Mouse (Mus musculus): ENCODE results near the gene Tmem14c. TPM values are rescaled to one million over a fixed set of nuclear protein-coding genes. Genes with fewer than 3 reads are reported as not detected.

Gene Tmem14c
- polyA plus RNA-seq, 1 experiment from 2014 or later = 925 TPM

GRCm38 (mm10) chr13:41008946-41009345 lies 7.1 kb upstream of the Tmem14c start:
- no peak for ATAC-seq (ENCODE audit: low read depth)
- no peaks in the 10 kb centered on the region for H3K9me3 ChIP-seq (replicated peaks)
- H3K27ac ChIP-seq = no peak overlapping the region
- DNase-seq = no peak
- H3K4me1 ChIP-seq (replicated peaks) = peaks cover 23% of the 10 kb centered on the region
- H3K27me3 ChIP-seq = no peaks in the 10 kb centered on the region
- 84% methylated on average over 8 of the region's 8 CpGs for WGBS (ENCODE audit: insufficient replicate concordance)
- H3K4me3 ChIP-seq (replicated peaks) = no peak overlapping the region
- peaks cover 98% of the 10 kb centered on the region for H3K36me3 ChIP-seq
- no peak overlapping the region for H3K4me2 ChIP-seq
- H3K9ac ChIP-seq = no peak overlapping the region

DNA sequence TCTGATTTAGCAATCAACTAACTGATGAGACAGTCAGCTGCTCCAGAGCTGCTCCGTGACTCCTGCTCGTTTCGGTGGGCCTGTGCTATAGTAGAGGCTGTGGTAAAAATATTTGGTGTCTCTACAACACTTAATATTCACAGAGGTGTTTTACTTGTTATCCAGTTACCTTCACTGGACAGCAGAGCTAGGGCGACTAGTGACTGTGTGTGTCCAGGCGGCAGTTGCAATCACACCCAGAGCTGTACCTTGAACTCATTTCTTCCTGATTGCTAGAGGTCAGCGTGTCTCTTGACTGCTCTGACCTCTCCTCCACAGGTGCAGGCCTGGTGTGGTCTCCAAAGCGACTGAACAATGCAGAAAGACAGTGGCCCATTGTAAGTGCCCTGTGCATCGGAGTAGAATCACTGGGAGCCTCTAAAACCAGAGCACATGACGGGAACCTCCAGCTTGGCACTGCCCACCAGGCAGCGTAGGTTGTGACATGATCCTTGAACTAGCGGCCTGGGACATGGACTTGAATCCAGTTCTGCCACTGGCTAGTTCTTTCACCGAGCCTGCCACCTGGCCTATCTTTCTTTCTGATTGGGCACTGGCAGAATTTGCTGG lies 809 bp downstream of the Tmem14c start:
- Histone ChIP-seq H3K9ac (peak overlapping the region; percentile 96), H3K9me3 (replicated peaks) (no peaks in the 10 kb centered on the region), H3K36me3 (peaks cover 85% of the 10 kb centered on the region), H3K27me3 (no peaks in the 10 kb centered on the region), H3K27ac (peak overlapping the region; percentile 99), H3K4me3 (replicated peaks) (peak overlapping the region; percentile 88), H3K4me2 (peak overlapping the region; percentile 91), H3K4me1 (replicated peaks) (peaks cover 83% of the 10 kb centered on the region)
- no peak for ATAC-seq (ENCODE audit: low read depth)
- WGBS (ENCODE audit: insufficient replicate concordance) = 12% methylated on average over 12 of the region's 12 CpGs
- DNase-seq = peak; percentile 50

- Histone ChIP-seq H3K27me3 (no peaks in the 10 kb centered on the region), H3K4me2 (peak overlapping the region; percentile 91), H3K4me3 (replicated peaks) (peak overlapping the region; percentile 88), H3K9ac (peak overlapping the region; percentile 96), H3K27ac (peak overlapping the region; percentile 99), H3K9me3 (replicated peaks) (no peaks in the 10 kb centered on the region), H3K36me3 (peaks cover 85% of the 10 kb centered on the region), H3K4me1 (replicated peaks) (peaks cover 87% of the 10 kb centered on the region)
- ATAC-seq (ENCODE audit: low read depth) = peak; percentile 83
- 14% methylated on average over 4 of the region's 4 CpGs for WGBS (ENCODE audit: insufficient replicate concordance)
- peak; percentile 80 for DNase-seq
These were observed 1.7 kb downstream of the Tmem14c start for GRCm38 (mm10) chr13:41017832-41018231.

DNA sequence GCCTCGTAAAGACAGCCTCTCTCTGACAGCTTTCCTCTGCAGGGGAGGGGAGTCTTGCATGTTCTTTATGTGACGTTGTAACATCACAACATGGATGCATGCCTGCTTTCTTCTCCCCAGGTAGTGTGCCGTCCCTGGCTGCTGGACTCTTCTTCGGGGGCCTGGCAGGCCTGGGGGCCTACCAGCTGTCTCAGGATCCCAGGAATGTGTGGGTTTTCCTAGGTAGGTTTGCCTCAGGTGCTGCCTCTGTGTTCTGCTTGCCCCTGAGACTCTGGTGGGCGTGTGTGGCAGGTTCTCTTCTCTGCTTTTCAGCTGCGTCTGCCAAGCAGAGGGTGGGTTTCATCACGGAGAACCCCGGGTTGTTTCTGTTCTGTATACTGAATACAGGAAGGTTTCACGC lies 2.1 kb downstream of the Tmem14c start:
- no peak for DNase-seq
- H3K4me1 ChIP-seq (replicated peaks) = peaks cover 88% of the 10 kb centered on the region
- peak overlapping the region; percentile 99 for H3K27ac ChIP-seq
- WGBS (ENCODE audit: insufficient replicate concordance) = 27% methylated on average over 9 of the region's 9 CpGs
- H3K9me3 ChIP-seq (replicated peaks) = no peaks in the 10 kb centered on the region
- H3K36me3 ChIP-seq = peaks cover 85% of the 10 kb centered on the region
- H3K9ac ChIP-seq = peak overlapping the region; percentile 96
- H3K4me3 ChIP-seq (replicated peaks) = peak overlapping the region; percentile 88
- no peaks in the 10 kb centered on the region for H3K27me3 ChIP-seq
- ATAC-seq (ENCODE audit: low read depth) = no peak
- H3K4me2 ChIP-seq = peak overlapping the region; percentile 91

DNA sequence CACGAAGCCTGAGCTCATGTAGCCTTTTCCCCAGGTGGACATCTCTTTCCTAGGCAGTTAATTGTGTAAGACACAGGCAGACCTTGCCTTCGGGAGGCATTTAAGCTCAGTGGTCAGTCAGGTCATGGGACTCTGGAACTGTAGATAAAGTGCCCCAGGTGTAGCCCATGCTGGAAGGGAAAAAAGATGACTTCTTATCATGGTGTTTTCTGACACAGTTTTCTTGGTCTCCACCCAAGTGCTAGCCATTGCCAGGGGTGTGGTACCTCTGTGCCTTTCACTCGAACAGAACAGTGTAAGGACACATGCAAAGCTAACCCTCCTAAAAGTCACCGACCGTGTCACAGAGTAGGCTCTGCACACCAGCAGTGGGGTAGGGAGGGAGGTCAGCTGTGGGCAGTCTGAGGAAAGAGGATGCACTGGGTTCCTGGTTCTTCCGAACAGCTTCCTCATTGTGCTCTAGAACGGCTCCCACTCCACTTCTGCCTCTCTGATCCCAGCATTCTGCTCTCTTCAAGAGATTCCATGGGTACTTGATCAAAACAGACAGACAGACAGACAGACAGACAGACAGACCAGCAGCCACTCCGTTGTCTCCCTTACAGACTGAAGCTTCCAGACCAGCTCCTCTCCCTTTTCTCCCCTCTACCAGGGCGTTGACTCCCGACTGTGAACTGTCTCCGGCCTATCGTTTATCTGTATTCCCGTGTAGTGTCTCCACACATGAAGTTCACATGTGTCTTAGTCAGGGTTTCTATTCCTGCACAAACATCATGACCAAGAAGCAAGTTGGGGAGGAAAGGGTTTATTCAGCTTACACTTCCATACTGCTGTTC lies 2.9 kb downstream of the Tmem14c start:
- 27% methylated on average over 13 of the region's 13 CpGs for WGBS (ENCODE audit: insufficient replicate concordance)
- peak overlapping the region; percentile 99 for H3K27ac ChIP-seq
- peak overlapping the region; percentile 88 for H3K4me3 ChIP-seq (replicated peaks)
- H3K36me3 ChIP-seq = peaks cover 85% of the 10 kb centered on the region
- H3K27me3 ChIP-seq = no peaks in the 10 kb centered on the region
- peaks cover 89% of the 10 kb centered on the region for H3K4me1 ChIP-seq (replicated peaks)
- peak; percentile 53 for ATAC-seq (ENCODE audit: low read depth)
- no peaks in the 10 kb centered on the region for H3K9me3 ChIP-seq (replicated peaks)
- peak overlapping the region; percentile 96 for H3K9ac ChIP-seq
- peak overlapping the region; percentile 91 for H3K4me2 ChIP-seq
- DNase-seq = peak; percentile 62

- Histone ChIP-seq H3K9me3 (replicated peaks) (no peaks in the 10 kb centered on the region), H3K27me3 (no peaks in the 10 kb centered on the region), H3K27ac (peak overlapping the region; percentile 99), H3K9ac (peak overlapping the region; percentile 96), H3K4me3 (replicated peaks) (peak overlapping the region; percentile 88), H3K4me2 (peak overlapping the region; percentile 91), H3K36me3 (peaks cover 78% of the 10 kb centered on the region), H3K4me1 (replicated peaks) (peaks cover 87% of the 10 kb centered on the region)
- WGBS (ENCODE audit: insufficient replicate concordance) = 11% methylated on average over 7 of the region's 7 CpGs
- ATAC-seq (ENCODE audit: low read depth) (peak; percentile 18; the same call in 1 of the 2 replicates), DNase-seq (peak; percentile 69)
These were observed 4.4 kb downstream of the Tmem14c start for GRCm38 (mm10) chr13:41020494-41020893.

DNA sequence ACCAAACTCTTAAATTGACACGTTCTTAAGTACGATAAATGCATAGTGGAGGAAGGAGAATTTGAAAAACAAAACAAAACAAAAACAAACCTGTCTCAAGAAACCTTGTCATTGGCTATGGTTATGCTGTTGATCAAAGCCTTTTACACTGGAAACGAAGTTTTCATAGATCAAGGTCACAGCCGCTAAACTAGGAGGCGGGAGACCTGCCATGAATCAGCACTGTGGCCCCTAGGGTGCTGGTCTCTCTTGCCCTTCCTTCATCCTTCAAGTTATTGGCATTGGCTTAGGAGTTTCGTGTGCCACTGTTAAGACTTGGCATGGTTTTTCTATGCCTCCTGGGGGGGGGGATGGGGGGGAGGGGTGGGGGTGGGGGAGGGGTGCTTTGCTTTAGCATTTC lies 5.5 kb downstream of the Tmem14c start:
- DNase-seq (no peak), ATAC-seq (ENCODE audit: low read depth) (no peak)
- H3K36me3 ChIP-seq = peaks cover 77% of the 10 kb centered on the region
- H3K9me3 ChIP-seq (replicated peaks) = 0 out of 2 replicates have a peak, but pooled peaks cover 6% of the 10 kb centered on the region
- H3K4me3 ChIP-seq (replicated peaks) = peak overlapping the region; percentile 88; the same call in 1 of the 2 replicates
- peak overlapping the region; percentile 91 for H3K4me2 ChIP-seq
- H3K4me1 ChIP-seq (replicated peaks) = peaks cover 83% of the 10 kb centered on the region
- H3K27me3 ChIP-seq = no peaks in the 10 kb centered on the region
- H3K9ac ChIP-seq = peak overlapping the region; percentile 96; the same call in 1 of the 2 replicates
- WGBS (ENCODE audit: insufficient replicate concordance) = 83% methylated on average over 6 of the region's 6 CpGs
- peak overlapping the region; percentile 99 for H3K27ac ChIP-seq

DNA sequence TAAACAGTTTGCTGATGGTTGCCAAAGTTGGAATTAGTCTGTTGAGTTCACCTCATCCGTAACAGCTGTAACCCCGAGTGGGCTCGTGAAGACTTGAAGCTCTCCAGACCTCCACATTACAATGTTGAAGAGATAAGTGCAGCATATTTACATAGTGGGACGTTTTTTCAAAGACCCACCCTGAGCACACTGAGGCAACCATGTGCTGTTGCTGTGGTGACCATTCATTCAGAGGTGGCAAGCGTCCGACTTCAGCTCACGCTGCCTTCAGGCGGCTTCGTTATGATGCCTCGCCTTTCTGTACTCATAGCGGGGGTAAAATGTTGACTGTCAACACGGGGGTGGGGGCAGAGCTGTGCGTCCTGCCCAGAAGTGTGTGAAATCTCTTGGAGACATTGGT lies 6.0 kb downstream of the Tmem14c start:
- no peak for ATAC-seq (ENCODE audit: low read depth)
- H3K9ac ChIP-seq = no peak overlapping the region
- WGBS (ENCODE audit: insufficient replicate concordance) = 83% methylated on average over 13 of the region's 13 CpGs
- H3K4me1 ChIP-seq (replicated peaks) = peaks cover 81% of the 10 kb centered on the region
- H3K4me2 ChIP-seq = no peak overlapping the region
- no peak for DNase-seq
- 0 out of 2 replicates have a peak overlapping the region, but pooled peaks have one; percentile 4 for H3K4me3 ChIP-seq (replicated peaks)
- peaks cover 74% of the 10 kb centered on the region for H3K36me3 ChIP-seq
- H3K27me3 ChIP-seq = no peaks in the 10 kb centered on the region
- H3K9me3 ChIP-seq (replicated peaks) = 0 out of 2 replicates have a peak, but pooled peaks cover 6% of the 10 kb centered on the region
- H3K27ac ChIP-seq = peak overlapping the region; percentile 99; the same call in 1 of the 2 replicates

DNA sequence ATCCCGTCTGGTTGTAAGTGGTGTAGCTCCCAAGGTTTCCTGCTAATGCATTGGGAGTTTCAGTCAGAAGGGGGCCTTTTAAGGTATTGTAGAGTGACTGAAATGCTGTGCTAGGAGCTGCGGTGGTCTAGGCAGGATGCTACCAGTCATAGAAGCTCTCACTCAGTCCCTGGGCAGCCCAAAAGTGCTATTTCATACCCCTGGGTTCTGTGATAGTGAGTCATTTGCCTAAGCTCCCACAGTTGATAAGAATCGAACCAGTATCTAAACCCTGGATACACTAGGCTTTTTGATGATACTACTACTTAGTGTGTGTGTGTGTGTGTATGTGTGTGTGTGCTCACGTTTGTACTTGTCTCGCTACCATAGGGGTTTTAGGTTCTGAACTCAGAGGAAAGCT lies 14.0 kb downstream of the Tmem14c start:
- ATAC-seq (ENCODE audit: low read depth) (peak; percentile 90), DNase-seq (no peak)
- Histone ChIP-seq H3K9me3 (replicated peaks) (peaks cover 6% of the 10 kb centered on the region; the same call in 1 of the 2 replicates), H3K9ac (peak overlapping the region; percentile 47), H3K27ac (peak overlapping the region; percentile 79), H3K4me3 (replicated peaks) (no peak overlapping the region; the same call in 1 of the 2 replicates), H3K36me3 (no peaks in the 10 kb centered on the region), H3K4me1 (replicated peaks) (peaks cover 41% of the 10 kb centered on the region), H3K4me2 (peak overlapping the region; percentile 50), H3K27me3 (no peaks in the 10 kb centered on the region)
- WGBS (ENCODE audit: insufficient replicate concordance) = 27% methylated on average over 5 of the region's 5 CpGs

GRCm38 (mm10) chr13:41042511-41042910 lies 26.4 kb downstream of the Tmem14c start:
- DNase-seq (no peak), ATAC-seq (ENCODE audit: low read depth) (no peak)
- Histone ChIP-seq H3K4me3 (replicated peaks) (no peak overlapping the region), H3K27ac (no peak overlapping the region), H3K4me1 (replicated peaks) (no peaks in the 10 kb centered on the region), H3K27me3 (no peaks in the 10 kb centered on the region; the same call in 1 of the 2 replicates), H3K4me2 (no peak overlapping the region), H3K9me3 (replicated peaks) (no peaks in the 10 kb centered on the region), H3K36me3 (no peaks in the 10 kb centered on the region), H3K9ac (no peak overlapping the region)
- WGBS (ENCODE audit: insufficient replicate concordance) = 69% methylated on average over 4 of the region's 4 CpGs

GRCm38 (mm10) chr13:41045901-41046300 lies 29.8 kb downstream of the Tmem14c start:
- H3K27ac ChIP-seq = no peak overlapping the region
- no peak overlapping the region for H3K4me3 ChIP-seq (replicated peaks)
- H3K36me3 ChIP-seq = no peaks in the 10 kb centered on the region
- H3K4me1 ChIP-seq (replicated peaks) = no peaks in the 10 kb centered on the region
- DNase-seq = no peak
- no peaks in the 10 kb centered on the region for H3K9me3 ChIP-seq (replicated peaks)
- H3K4me2 ChIP-seq = no peak overlapping the region
- H3K9ac ChIP-seq = no peak overlapping the region
- 82% methylated on average over 8 of the region's 8 CpGs for WGBS (ENCODE audit: insufficient replicate concordance)
- no peaks in the 10 kb centered on the region; the same call in 1 of the 2 replicates for H3K27me3 ChIP-seq
- no peak for ATAC-seq (ENCODE audit: low read depth)
